Mouse (Mus musculus): ENCODE measurements around the gene Pes1. TPM values are rescaled to one million over a fixed set of nuclear protein-coding genes. Genes with fewer than 3 reads are reported as not detected.
"Not testable (repeated sequence)": the region's sequence is repeated elsewhere in the genome, so short reads cannot be mapped to it uniquely, and the experiment has no call there.

The Pes1 gene
- total RNA-seq, 1 experiment from 2014 or later, result 51.2 TPM

DNA sequence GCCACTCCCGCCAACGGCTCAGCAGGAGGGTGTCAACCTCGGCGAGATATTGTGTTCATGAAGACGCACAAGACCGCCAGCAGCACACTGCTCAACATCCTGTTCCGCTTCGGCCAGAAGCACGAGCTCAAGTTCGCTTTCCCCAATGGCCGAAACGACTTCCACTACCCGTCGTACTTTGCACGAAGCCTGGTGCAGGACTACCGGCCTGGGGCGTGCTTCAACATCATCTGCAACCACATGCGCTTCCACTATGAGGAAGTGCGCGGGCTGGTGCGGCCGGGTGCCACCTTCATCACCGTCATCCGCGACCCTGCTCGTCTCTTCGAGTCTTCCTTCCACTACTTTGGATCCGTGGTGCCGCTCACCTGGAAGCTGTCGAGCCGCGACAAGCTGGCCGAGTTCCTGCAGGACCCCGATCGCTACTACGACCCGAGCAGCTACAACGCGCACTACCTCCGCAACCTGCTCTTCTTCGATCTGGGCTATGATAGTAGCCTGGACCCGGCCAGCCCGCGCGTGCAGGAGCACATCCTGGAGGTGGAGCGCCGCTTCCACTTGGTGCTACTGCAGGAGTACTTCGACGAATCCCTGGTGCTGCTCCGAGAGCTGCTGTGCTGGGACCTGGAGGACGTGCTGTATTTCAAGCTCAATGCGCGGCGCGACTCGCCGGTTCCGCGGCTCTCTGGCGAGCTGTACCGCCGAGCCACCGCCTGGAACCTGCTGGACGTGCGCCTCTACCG, 34.4 kb downstream of the Pes1 start:
- no peak for ATAC-seq (ENCODE audit: extremely low read depth, insufficient number of reproducible peaks, low FRiP score, poor library complexity, severe bottlenecking)

GRCm38 (mm10) chr11:3999547-3999946, 35.8 kb downstream of the Pes1 start:
- no peak for ATAC-seq (ENCODE audit: extremely low read depth, insufficient number of reproducible peaks, low FRiP score, poor library complexity, severe bottlenecking)

- ATAC-seq (ENCODE audit: extremely low read depth, insufficient number of reproducible peaks, low FRiP score, poor library complexity, severe bottlenecking), result peak; percentile 40; the same call in 1 of the 2 replicates
These were observed 37.8 kb downstream of the Pes1 start for GRCm38 (mm10) chr11:4001603-4002002.

DNA sequence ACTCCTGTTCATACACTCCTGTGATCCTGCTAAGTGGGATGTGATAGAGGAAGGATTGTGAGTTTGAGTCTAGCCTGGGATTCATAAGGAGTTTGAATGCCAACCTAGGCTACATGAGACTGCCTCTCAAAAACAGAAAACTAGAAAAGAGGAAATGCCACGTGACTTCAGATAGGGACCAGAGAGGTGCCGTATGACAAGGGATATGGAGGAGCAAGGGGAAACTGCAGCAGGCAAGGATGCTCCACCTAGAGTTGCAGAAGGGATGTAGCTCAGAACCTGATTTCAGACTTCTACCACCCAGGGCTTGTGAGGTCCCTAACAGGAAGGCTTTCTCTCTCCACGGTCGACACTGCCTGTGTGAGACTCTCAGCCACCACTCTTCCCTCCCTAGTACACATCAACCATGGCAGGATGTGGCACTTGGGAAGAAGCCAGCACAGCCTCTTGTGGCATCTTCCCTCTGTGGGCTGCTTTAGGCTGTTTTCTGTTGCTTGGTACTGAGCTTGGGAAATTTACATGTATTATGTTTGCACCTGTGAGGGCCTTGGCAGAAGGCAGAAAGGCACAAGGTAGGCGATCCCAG, 41.5 kb downstream of the Pes1 start:
- ATAC-seq (ENCODE audit: extremely low read depth, insufficient number of reproducible peaks, low FRiP score, poor library complexity, severe bottlenecking), result no peak

DNA sequence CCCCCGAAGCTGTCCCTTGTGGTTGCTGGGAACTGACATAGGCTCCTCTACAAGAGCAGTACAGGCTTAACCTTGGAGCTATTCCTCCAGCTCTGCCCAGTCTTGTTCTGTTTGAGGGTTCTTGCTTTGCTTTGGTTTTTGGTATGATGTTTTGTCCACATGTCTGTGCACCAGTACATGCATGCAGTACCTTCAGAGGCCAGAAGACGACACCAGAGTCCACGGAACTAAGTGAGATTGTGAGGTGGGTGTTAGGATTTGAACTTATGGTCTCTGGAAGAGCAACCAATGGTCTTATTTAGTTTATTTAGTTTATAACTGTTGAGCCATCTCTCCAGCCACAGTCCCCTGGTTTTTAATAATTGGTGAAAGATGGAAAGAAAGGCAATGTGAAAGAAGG, 42.7 kb downstream of the Pes1 start:
- ATAC-seq (ENCODE audit: extremely low read depth, insufficient number of reproducible peaks, low FRiP score, poor library complexity, severe bottlenecking), result no peak

DNA sequence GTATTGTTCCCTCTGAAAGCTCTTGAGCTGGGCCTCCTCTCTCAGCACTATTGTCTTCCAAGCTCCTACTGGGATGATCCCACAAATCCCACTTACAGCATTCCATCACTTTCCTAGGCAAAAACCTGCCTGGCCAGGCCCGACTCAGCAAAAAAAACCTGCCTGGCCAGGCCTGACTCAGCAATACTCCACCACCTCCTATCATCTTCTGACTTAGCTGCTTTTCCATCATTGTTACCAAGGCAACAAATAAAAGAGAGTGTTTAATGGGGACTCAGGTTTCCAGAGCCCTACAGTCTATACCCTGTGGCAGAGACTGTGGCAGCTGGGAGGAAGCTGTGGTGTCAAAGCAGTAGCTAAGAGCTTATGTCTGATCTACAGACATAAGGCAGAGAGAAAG, 48.8 kb downstream of the Pes1 start:
- ATAC-seq (ENCODE audit: extremely low read depth, insufficient number of reproducible peaks, low FRiP score, poor library complexity, severe bottlenecking), result no peak

DNA sequence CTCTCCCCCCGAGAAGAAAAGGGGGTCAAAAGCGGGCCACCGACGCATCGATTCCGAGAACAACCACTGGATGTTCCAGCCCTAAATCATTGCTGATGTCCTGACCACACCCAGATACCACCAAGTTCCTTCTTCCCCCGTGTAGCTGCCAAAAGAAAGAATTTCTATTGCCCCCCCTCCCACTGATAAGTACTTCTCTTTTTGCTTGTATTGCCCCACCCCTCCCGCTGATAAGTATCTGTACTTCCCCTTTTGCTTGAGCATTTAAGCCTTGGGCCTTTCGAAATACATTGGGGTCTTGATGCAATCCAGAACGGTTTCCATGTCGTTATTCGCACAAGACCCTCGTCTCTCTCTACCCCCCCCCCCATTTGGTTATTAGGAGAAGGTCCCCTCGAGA, 52.0 kb downstream of the Pes1 start:
- not testable (repeated sequence) for ATAC-seq (ENCODE audit: extremely low read depth, insufficient number of reproducible peaks, low FRiP score, poor library complexity, severe bottlenecking)

GRCm38 (mm10) chr11:4022111-4022510, 58.3 kb downstream of the Pes1 start:
- not testable (repeated sequence) for ATAC-seq (ENCODE audit: extremely low read depth, insufficient number of reproducible peaks, low FRiP score, poor library complexity, severe bottlenecking)

DNA sequence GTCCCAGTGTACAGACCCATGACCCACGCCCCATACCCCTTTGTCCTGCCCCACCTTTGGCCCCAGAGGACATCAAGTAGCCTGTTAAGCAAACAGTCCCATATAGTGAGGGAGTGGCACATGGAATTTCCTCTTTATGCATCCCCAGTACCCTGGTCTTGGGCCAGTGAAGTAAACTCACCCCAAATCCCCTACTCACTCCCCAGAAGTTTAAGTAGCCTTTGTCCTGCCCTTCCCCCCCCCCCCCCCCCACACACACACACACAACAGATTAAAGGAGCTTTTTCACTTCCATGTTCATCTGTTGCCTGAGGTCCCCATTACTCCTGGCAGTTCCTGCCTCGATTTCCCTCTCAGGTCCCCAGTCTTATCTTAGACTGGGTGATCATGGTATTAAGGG, 59.5 kb downstream of the Pes1 start:
- ATAC-seq (ENCODE audit: extremely low read depth, insufficient number of reproducible peaks, low FRiP score, poor library complexity, severe bottlenecking), result no peak

GRCm38 (mm10) chr11:4027066-4027465, 63.3 kb downstream of the Pes1 start:
- ATAC-seq (ENCODE audit: extremely low read depth, insufficient number of reproducible peaks, low FRiP score, poor library complexity, severe bottlenecking), result no peak

GRCm38 (mm10) chr11:4027561-4028334, 64.0 kb downstream of the Pes1 start:
- no peak for ATAC-seq (ENCODE audit: extremely low read depth, insufficient number of reproducible peaks, low FRiP score, poor library complexity, severe bottlenecking)

- no peak for ATAC-seq (ENCODE audit: extremely low read depth, insufficient number of reproducible peaks, low FRiP score, poor library complexity, severe bottlenecking)
These were observed 65.6 kb downstream of the Pes1 start for GRCm38 (mm10) chr11:4029343-4029742.

Other genes with a start within 250 kb of the Pes1 start
- not detected in 2 replicates for gene Osbp2, start 100.1 kb upstream of the Pes1 start, total RNA-seq (2017)
- 0.25 and 0.47 TPM in 2 replicates for gene 4921536K21Rik, start 68.9 kb upstream of the Pes1 start, total RNA-seq (2017)
- 0.81 and 1.5 TPM in 2 replicates for gene Dusp18, start 68.7 kb upstream of the Pes1 start, total RNA-seq (2017)
- gene Slc35e4, start 49.3 kb upstream of the Pes1 start, total RNA-seq (2017), result 2.9 and 3.6 TPM in 2 replicates
- 80.5 and 82.4 TPM in 2 replicates for gene Tcn2, start 31.8 kb upstream of the Pes1 start, total RNA-seq (2017)
- not detected in 2 replicates for gene 4930556J24Rik, start 12.8 kb downstream of the Pes1 start, total RNA-seq (2017)
- gene Gal3st1, start 19.7 kb downstream of the Pes1 start, total RNA-seq (2017), result not detected in 2 replicates
- gene Sec14l4, start 67.5 kb downstream of the Pes1 start, total RNA-seq (2017), result not detected in 2 replicates
- gene Sec14l3, start 100.9 kb downstream of the Pes1 start, total RNA-seq (2017), result not detected in 2 replicates
- 1.8 TPM in 1 of 2 replicates, not detected in the other for gene Mtfp1, start 131.5 kb downstream of the Pes1 start, total RNA-seq (2017)
- 0.47 TPM in 1 of 2 replicates, not detected in the other for gene Sec14l2, start 159.4 kb downstream of the Pes1 start, total RNA-seq (2017)
- gene Rnf215, start 171.2 kb downstream of the Pes1 start, total RNA-seq (2017), result 32.2 and 39.6 TPM in 2 replicates
- gene Ccdc157, start 196.3 kb downstream of the Pes1 start, total RNA-seq (2017), result 3.6 and 5.0 TPM in 2 replicates
- 26.0 and 26.3 TPM in 2 replicates for gene Sf3a1, start 196.4 kb downstream of the Pes1 start, total RNA-seq (2017)
- gene Tbc1d10a, start 222.8 kb downstream of the Pes1 start, total RNA-seq (2017), result 23.5 and 24.8 TPM in 2 replicates